ENCODE assay signal across 7 mouse cellular contexts in genomic region chr7:19403731-19404296, GRCm38 (mm10). TPM values are rescaled to one million over a fixed set of nuclear protein-coding genes. Genes with fewer than 3 reads are reported as not detected.
DNase-seq lines count a peak whose midpoint lies in the region; ATAC-seq lines count a peak whose summit lies in the region.

TSS of gene Klc3 (minus strand) at chr7:19404104.

- peak within 1 kb of the TSS; percentile 68; the same call in 1 of the 2 replicates for H3K27ac ChIP-seq in limb, embryonic 10.5 days
- H3K27ac ChIP-seq in midbrain, embryonic 11.5 days (ENCODE audit: low read depth, low read length): no peak within 1 kb of the TSS

- H3K4me3 ChIP-seq in limb, embryonic 10.5 days: peak within 1 kb of the TSS; percentile 74
- H3K4me3 ChIP-seq in midbrain, embryonic 11.5 days (ENCODE audit: low read depth, low read length): peak within 1 kb of the TSS; percentile 47

- ATAC-seq in midbrain, embryonic 11.5 days (ENCODE audit: low FRiP score): peak; percentile 31

- H3K9me3 ChIP-seq in limb, embryonic 10.5 days (replicated peaks): peaks cover 5% of the 10 kb centered on the region
- H3K9me3 ChIP-seq in midbrain, embryonic 11.5 days (ENCODE audit: control insufficient read depth, low read length): 0 out of 2 replicates have a peak, but pooled peaks cover 2% of the 10 kb centered on the region

- H3K36me3 ChIP-seq in limb, embryonic 10.5 days: no peaks in the 10 kb centered on the region
- H3K36me3 ChIP-seq in midbrain, embryonic 11.5 days (ENCODE audit: control insufficient read depth, insufficient read depth, low read length): no peaks in the 10 kb centered on the region

- WGBS in limb, embryonic 10.5 days: 1% methylated on average over 62 of the region's 62 CpGs
- 2% methylated on average over 57 of the region's 62 CpGs for WGBS in midbrain, embryonic 11.5 days

- intact Hi-C loops in heart, postnatal 14 days (cut with DNase I): loop anchor here (2.0 to 10.0 kb wide), 2 partner anchors 215 to 301 kb away; no protein-coding TSS in a partner anchor

- H3K4me2 ChIP-seq in midbrain, embryonic 11.5 days: peak within 1 kb of the TSS; percentile 66

- peak; percentile 50 for DNase-seq in Muller cell, postnatal 12 days (ENCODE audit: inconsistent ontology term)
- peak; percentile 84 for DNase-seq in c-Kit-positive CD71-positive TER-119-positive erythroid progenitor cells, embryonic 14.5 days (ENCODE audit: low spot score)
- DNase-seq in heart, postnatal 14 days: peak; percentile 35 to 42
- DNase-seq in limb, embryonic 10.5 days (ENCODE audit: low spot score): peak; percentile 77
- peak; percentile 90 for DNase-seq in midbrain, embryonic 11.5 days (ENCODE audit: low spot score, missing footprints)
- peak; percentile 68 to 80 for DNase-seq in spleen, postnatal 4 days (ENCODE audit: low spot score in 2 of 2)
- no peak for DNase-seq in adipocyte (ENCODE audit: low spot score)

- H3K9ac ChIP-seq in midbrain, embryonic 11.5 days (ENCODE audit: low read length): peak within 1 kb of the TSS; percentile 52

- peaks cover 79% of the 10 kb centered on the region for H3K27me3 ChIP-seq in limb, embryonic 10.5 days (ENCODE audit: low read depth, poor library complexity, severe bottlenecking)
- peaks cover 36% of the 10 kb centered on the region for H3K27me3 ChIP-seq in midbrain, embryonic 11.5 days (ENCODE audit: control insufficient read depth, insufficient read depth, low read length)

- H3K4me1 ChIP-seq in limb, embryonic 10.5 days: peaks cover 26% of the 10 kb centered on the region
- peaks cover 10% of the 10 kb centered on the region; the same call in 1 of the 2 replicates for H3K4me1 ChIP-seq in midbrain, embryonic 11.5 days (ENCODE audit: control insufficient read depth, insufficient read depth, low read length)

RNA-seq across cellular contexts. Expression of gene Klc3, which starts in this region (rescaled TPM):
- under 1 TPM; 0.45 to 0.63 TPM for total RNA-seq in heart, postnatal 14 days (2021)
- polyA plus RNA-seq in limb, embryonic 10.5 days (2016; fragmentation: Nextera tagmentation; extraction: Ambion mirVana): 3.3 and 4.4 TPM in 2 replicates
- polyA plus RNA-seq in midbrain, embryonic 11.5 days (2014; fragmentation: Nextera tagmentation; extraction: Ambion mirVana): 0.37 and 1.4 TPM in 2 replicates

Comparison
In these comparisons a context has a peak if more than half of its experiments do, and no peak if none do; other contexts are left out.
1. Peak in DNase-seq in heart, postnatal 14 days; RNA of the gene not detected or under 1 TPM.